Mouse (Mus musculus): ENCODE results near the gene Tex26. TPM values are rescaled to one million over a fixed set of nuclear protein-coding genes. Genes with fewer than 3 reads are reported as not detected.

The Tex26 gene
- not detected in 2 replicates for polyA plus RNA-seq (2012; ENCODE audit: insufficient read depth, insufficient read length, low replicate concordance, missing spikeins)

DNA sequence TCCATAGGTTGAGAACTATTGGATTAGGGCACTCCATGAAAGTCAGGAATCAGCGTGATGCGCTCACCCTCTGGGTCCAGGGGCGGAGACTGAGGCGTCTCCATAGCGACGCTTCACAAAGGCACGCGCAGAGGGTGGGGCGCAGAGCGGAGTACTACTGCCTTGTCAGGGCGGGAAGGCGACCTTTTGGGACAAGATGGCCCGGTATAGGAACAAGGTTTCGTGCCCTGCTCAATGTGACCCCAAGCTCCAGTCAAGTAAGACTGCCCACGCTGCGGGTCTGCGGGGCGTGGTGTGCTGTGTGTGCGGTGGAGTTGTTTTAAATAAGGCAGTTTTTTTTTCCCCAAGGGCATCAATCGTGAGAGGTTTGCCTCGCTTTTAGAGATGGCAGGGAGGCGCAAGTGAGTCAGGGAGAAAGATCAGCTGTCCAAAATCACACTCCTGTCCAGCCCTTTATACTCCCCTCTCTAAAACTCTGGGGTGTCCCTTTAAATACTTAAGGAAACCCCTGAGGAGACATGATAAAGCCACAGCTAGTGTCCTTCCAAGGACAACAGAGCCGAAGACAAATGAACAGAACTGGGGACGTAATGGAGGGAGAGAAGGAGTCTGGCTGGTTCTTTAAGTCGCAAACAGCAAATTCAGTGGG, at the start of gene Tex26:
Tex26 (plus strand) TSS at position 130 of the 649 bp plus-strand sequence.
- Histone ChIP-seq H3K27ac (ENCODE audit: insufficient read depth, low read depth, low read length) (peak within 1 kb of the TSS; percentile 95), H3K4me1 (ENCODE audit: control insufficient read depth, insufficient read depth, low read length) (peaks cover 11% of the 10 kb centered on the region), H3K4me3 (ENCODE audit: insufficient read depth, low read depth, low read length) (peak within 1 kb of the TSS; percentile 49)
- peak; percentile 47; the same call in 1 of the 2 replicates for TF ChIP-seq POLR2A (IDR thresholded peaks at IDR 0.05; ENCODE audit: insufficient read depth, low read depth, low read length)
- no peak for TF ChIP-seq CTCF (IDR thresholded peaks at IDR 0.05; ENCODE audit: insufficient read depth, low read depth, low read length)
- 0% methylated on average over 25 of the region's 25 CpGs for WGBS

- Histone ChIP-seq H3K4me1 (ENCODE audit: control insufficient read depth, insufficient read depth, low read length) (peaks cover 2% of the 10 kb centered on the region; the same call in 1 of the 2 replicates), H3K27ac (ENCODE audit: insufficient read depth, low read depth, low read length) (no peak overlapping the region), H3K4me3 (ENCODE audit: insufficient read depth, low read depth, low read length) (no peak overlapping the region)
- 81% methylated on average over 18 of the region's 18 CpGs for WGBS
- TF ChIP-seq CTCF (IDR thresholded peaks at IDR 0.05; ENCODE audit: insufficient read depth, low read depth, low read length) (no peak), POLR2A (IDR thresholded peaks at IDR 0.05; ENCODE audit: insufficient read depth, low read depth, low read length) (no peak)
Observed at GRCm38 (mm10) chr5:149391574-149392375, 47.7 kb upstream of the Tex26 start.

DNA sequence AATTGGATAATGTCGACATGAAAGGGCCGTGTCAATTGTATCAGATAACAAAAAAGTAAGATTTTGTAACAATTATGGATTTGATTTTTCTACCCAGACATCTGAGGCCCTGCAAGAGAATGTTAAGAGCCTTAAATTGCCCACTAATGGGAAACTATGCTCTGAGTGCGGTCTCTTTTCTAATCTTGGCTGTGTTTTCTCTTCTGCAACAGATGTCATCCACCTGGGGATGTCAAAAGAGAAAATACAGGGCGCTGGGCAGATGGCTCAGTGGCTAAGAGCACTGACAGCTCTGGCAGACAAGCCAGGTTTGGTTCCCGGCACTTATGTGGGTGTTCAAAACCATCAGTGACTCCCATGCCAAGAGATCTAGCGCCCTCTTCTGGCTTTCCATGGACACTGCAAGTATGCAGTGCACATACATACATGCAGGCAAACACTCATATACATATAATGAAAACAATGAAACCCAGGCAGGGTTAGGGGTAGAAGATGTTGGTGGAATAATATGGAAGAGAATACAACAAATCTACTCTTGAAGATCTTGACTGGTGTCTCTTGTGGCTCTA, 47.0 kb upstream of the Tex26 start:
- no peak for TF ChIP-seq POLR2A (IDR thresholded peaks at IDR 0.05; ENCODE audit: insufficient read depth, low read depth, low read length)
- no peak overlapping the region for H3K4me3 ChIP-seq (ENCODE audit: insufficient read depth, low read depth, low read length)
- WGBS = 86% methylated on average over 6 of the region's 6 CpGs
- peaks cover 2% of the 10 kb centered on the region; the same call in 1 of the 2 replicates for H3K4me1 ChIP-seq (ENCODE audit: control insufficient read depth, insufficient read depth, low read length)
- H3K27ac ChIP-seq (ENCODE audit: insufficient read depth, low read depth, low read length) = no peak overlapping the region

DNA sequence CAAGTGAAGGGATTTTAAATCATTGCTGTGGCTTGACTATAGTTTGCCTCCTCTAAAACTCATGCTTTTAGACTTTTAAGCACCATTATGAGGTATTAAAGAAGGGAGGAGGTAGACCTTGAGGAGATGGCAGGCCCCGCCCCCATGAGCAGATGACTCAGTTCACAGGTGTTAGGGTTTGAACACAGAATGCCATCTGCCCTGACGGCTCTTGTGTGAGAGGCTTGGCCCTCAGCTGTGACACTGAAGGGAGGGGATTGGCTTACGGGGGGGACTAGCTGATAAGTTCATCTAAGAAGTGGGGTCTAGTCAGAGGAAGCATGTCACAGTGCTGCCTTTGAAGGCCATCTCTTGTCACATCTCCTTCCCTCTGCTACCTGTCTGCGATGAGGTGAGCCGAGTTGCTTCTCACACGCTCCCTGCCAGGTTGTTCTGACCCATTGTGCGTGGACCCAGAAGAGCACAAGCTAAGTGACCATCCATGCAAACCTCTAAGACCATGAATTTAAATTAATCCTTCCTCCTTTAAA, 37.9 kb upstream of the Tex26 start:
- Histone ChIP-seq H3K4me1 (ENCODE audit: control insufficient read depth, insufficient read depth, low read length) (no peaks in the 10 kb centered on the region), H3K4me3 (ENCODE audit: insufficient read depth, low read depth, low read length) (no peak overlapping the region), H3K27ac (ENCODE audit: insufficient read depth, low read depth, low read length) (no peak overlapping the region)
- 93% methylated on average over 7 of the region's 7 CpGs for WGBS
- TF ChIP-seq POLR2A (IDR thresholded peaks at IDR 0.05; ENCODE audit: insufficient read depth, low read depth, low read length) (no peak), CTCF (IDR thresholded peaks at IDR 0.05; ENCODE audit: insufficient read depth, low read depth, low read length) (no peak)

- 88% methylated on average over 10 of the region's 10 CpGs for WGBS
Observed at GRCm38 (mm10) chr5:149402029-149402428, 37.4 kb upstream of the Tex26 start.

DNA sequence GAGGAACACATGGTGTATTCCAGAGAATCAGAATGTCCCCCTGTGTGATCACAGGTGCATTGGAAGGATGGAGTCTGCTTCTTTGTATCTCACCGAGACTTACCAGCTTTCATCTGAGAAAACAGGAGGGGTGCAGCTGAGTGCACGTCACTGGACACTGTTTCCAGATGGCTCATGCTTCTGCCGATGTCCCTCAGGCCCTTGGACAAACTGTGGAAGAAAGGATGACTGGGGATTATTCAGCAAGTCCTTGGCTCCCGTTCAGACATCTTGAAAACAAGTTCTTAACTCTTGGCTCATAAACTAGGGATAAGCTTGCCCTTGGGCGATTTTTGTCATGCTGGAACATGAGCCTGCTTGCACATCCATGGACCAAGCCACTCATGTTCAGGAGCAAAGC, 36.1 kb upstream of the Tex26 start:
- no peak overlapping the region for H3K4me3 ChIP-seq (ENCODE audit: insufficient read depth, low read depth, low read length)
- H3K4me1 ChIP-seq (ENCODE audit: control insufficient read depth, insufficient read depth, low read length) = no peaks in the 10 kb centered on the region
- 39% methylated on average over 5 of the region's 5 CpGs for WGBS
- TF ChIP-seq POLR2A (IDR thresholded peaks at IDR 0.05; ENCODE audit: insufficient read depth, low read depth, low read length) (no peak), CTCF (IDR thresholded peaks at IDR 0.05; ENCODE audit: insufficient read depth, low read depth, low read length) (no peak)
- no peak overlapping the region for H3K27ac ChIP-seq (ENCODE audit: insufficient read depth, low read depth, low read length)

More at GRCm38 (mm10) chr5:149402029-149402428, 37.4 kb upstream of the Tex26 start:
- no peak overlapping the region for H3K4me3 ChIP-seq (ENCODE audit: insufficient read depth, low read depth, low read length)
- no peaks in the 10 kb centered on the region for H3K4me1 ChIP-seq (ENCODE audit: control insufficient read depth, insufficient read depth, low read length)
- no peak overlapping the region for H3K27ac ChIP-seq (ENCODE audit: insufficient read depth, low read depth, low read length)
- TF ChIP-seq CTCF (IDR thresholded peaks at IDR 0.05; ENCODE audit: insufficient read depth, low read depth, low read length) = no peak
- TF ChIP-seq POLR2A (IDR thresholded peaks at IDR 0.05; ENCODE audit: insufficient read depth, low read depth, low read length) = no peak

- TF ChIP-seq POLR2A (IDR thresholded peaks at IDR 0.05; ENCODE audit: insufficient read depth, low read depth, low read length) = no peak
- TF ChIP-seq CTCF (IDR thresholded peaks at IDR 0.05; ENCODE audit: insufficient read depth, low read depth, low read length) = no peak
- H3K27ac ChIP-seq (ENCODE audit: insufficient read depth, low read depth, low read length) = no peak overlapping the region
Observed at GRCm38 (mm10) chr5:149404710-149405109, 34.8 kb upstream of the Tex26 start.

GRCm38 (mm10) chr5:149406791-149407276, 32.6 kb upstream of the Tex26 start:
- Histone ChIP-seq H3K4me1 (ENCODE audit: control insufficient read depth, insufficient read depth, low read length) (peaks cover 10% of the 10 kb centered on the region), H3K27ac (ENCODE audit: insufficient read depth, low read depth, low read length) (no peak overlapping the region), H3K4me3 (ENCODE audit: insufficient read depth, low read depth, low read length) (no peak overlapping the region)
- 74% methylated on average over 8 of the region's 8 CpGs for WGBS
- TF ChIP-seq CTCF (IDR thresholded peaks at IDR 0.05; ENCODE audit: insufficient read depth, low read depth, low read length) = no peak
- TF ChIP-seq POLR2A (IDR thresholded peaks at IDR 0.05; ENCODE audit: insufficient read depth, low read depth, low read length) = no peak

More at GRCm38 (mm10) chr5:149404710-149405109, 34.8 kb upstream of the Tex26 start:
- H3K4me1 ChIP-seq (ENCODE audit: control insufficient read depth, insufficient read depth, low read length) = no peaks in the 10 kb centered on the region
- 81% methylated on average over 5 of the region's 5 CpGs for WGBS
- H3K4me3 ChIP-seq (ENCODE audit: insufficient read depth, low read depth, low read length) = no peak overlapping the region
